Mouse (Mus musculus) MN1 (cell line): ENCODE measurements around the gene Vmn1r237.

Experiments
- DNase-seq: peaks from one replicate; pipeline ENCODE4 v3.0.0-alpha.2; 2016; ENCODE audit warnings: low spot score

The Vmn1r237 gene

DNA sequence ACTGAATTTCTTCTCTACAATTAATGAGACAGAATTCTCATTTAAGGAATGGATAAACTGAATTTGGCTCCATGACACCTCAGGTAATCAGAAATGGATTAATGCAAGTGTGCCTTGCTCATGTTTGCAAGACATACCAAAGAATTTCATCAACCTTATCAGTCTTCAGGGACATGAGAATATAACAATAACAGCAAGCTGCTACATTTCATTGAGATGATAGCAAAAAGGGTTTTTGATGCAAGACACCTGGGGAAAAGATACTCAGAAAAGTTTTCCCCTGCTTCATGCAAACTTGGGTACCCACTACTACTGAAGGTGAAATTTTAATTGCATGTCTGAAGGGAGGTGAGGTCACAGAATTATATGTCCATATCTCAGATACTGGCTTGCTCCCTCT lies at the start of gene Vmn1r237:
Gene Vmn1r237 (plus strand): TSS at position 301 of the 400 bp plus-strand sequence.
- DNase-seq, result no peak

DNA sequence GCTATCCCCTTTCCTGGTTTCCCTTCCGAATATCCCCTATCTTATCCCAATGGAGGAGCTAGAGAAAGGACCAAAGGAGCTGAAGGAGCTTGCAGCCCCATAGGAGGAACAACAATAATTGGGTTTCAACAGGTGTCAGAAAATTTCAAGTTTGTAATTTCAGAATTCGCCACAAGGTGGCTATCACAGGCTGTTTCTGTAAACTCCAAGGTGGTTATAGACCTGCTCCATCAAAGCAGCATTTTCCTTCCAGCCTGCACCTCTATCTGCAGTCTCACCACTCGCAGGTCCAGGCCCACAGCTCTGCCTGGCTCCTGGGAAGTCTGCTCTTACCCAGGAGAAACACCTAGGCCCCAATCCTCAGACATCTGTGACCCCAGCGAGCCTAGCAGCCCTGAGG lies 39.6 kb upstream of the Vmn1r237 start:
- peak; percentile 83 for DNase-seq

DNA sequence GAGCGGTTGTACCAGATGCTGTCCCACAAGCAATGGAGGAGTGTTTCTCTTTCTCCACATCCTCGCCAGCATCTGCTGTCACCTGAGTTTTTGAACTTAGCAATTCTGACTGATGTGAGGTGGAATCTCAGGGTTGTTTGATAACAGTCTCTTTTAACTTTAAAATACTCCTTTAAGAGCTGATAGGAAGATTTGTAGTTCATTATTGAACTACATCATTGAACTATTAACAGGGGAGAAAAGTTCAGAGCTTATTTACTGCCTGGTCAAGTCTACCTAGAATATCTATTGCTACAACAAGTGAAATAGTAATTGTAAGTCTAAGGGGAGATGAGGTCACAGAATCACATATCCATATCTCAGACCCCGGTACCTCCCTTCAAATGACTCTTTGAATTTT lies 29.0 kb upstream of the Vmn1r237 start, which contains the start of gene Vmn1r236:
Gene Vmn1r236 (plus strand): TSS at position 301 of the 400 bp plus-strand sequence.
- DNase-seq, result no peak

DNA sequence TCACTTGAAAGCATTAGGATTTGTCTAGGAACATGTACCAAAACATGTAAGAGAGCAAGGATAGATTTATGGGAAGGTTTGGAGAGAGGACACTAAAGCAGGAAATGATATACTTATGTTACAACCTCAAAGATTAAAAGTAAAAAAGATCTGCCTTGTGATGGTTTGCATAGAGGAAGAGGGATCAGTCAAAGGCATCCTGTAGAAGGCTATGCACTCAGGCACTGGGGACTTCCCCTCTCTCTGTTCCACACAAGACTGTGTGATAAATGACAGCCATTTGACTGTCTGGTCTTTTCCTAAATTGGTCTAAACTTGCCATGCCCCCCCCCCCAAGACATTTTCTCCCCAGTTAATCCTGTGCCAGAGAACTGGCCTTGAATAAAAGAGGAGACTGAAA lies 27.3 kb upstream of the Vmn1r237 start:
- DNase-seq, result no peak

DNA sequence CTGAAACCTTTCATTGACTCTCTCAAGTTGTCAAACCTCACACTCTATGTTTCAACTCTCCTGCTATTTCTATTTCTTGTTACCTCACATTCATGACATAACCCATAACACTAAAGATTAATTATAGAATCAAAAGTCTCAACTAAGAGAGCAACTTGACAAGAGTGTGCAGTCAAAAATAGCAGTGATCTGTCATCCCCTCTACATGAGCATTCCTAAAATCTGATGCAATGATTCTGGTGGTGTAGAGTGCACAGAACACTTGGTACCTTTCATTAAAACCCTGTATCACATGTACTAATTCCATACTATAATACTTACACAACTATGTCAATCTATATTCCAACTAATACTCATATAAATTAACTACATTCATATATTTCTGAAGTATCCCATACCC lies 22.0 kb upstream of the Vmn1r237 start:
- DNase-seq, result no peak
